Mouse (Mus musculus): Measurements from ENCODE around the gene Dynlrb2. TPM values are rescaled to one million over a fixed set of nuclear protein-coding genes. Genes with fewer than 3 reads are reported as not detected.

The Dynlrb2 gene
- total RNA-seq (2014; rRNA removed; ENCODE audit: low replicate concordance) (not detected in 2 replicates), polyA plus RNA-seq (2015; fragmentation: Nextera tagmentation; extraction: Ambion mirVana) (2.6 TPM in 1 of 2 replicates, not detected in the other)

GRCm38 (mm10) chr8:116504477-116505120, at the start of gene Dynlrb2:
Dynlrb2 (plus strand) TSS chr8:116504974.
- Histone ChIP-seq H3K27ac (ENCODE audit: low read depth) (no peak within 1 kb of the TSS), H3K4me2 (ENCODE audit: low read depth, low read length) (peak within 1 kb of the TSS; percentile 67), H3K4me3 (ENCODE audit: low read depth, low read length) (peak within 1 kb of the TSS; percentile 35), H3K36me3 (replicated peaks; ENCODE audit: control insufficient read depth, insufficient read depth, low read length) (no peaks in the 10 kb centered on the region), H3K9ac (replicated peaks; ENCODE audit: low read depth, low read length) (no peak within 1 kb of the TSS), H3K27me3 (ENCODE audit: control insufficient read depth, insufficient read depth, low read length) (peaks cover 3% of the 10 kb centered on the region; the same call in 1 of the 2 replicates), H3K9me3 (replicated peaks; ENCODE audit: control insufficient read depth, low read length) (no peaks in the 10 kb centered on the region), H3K4me1 (ENCODE audit: control insufficient read depth, insufficient read depth) (no peaks in the 10 kb centered on the region)
- WGBS = 4% methylated on average over 19 of the region's 19 CpGs
- DNase-seq (ENCODE audit: low spot score) (peak; percentile 96), ATAC-seq (ENCODE audit: insufficient read depth, low read depth) (peak; percentile 91)
- no peak for TF ChIP-seq EP300 (IDR thresholded peaks at IDR 0.05; ENCODE audit: low read depth)
- TF ChIP-seq CTCF (IDR thresholded peaks at IDR 0.05; ENCODE audit: low read depth) = no peak

- H3K27ac ChIP-seq (ENCODE audit: low read depth) = no peak overlapping the region
- 60% methylated on average over 7 of the region's 11 CpGs for WGBS
- H3K9ac ChIP-seq (replicated peaks; ENCODE audit: low read depth, low read length) = no peak overlapping the region
- H3K9me3 ChIP-seq (replicated peaks; ENCODE audit: control insufficient read depth, low read length) = no peaks in the 10 kb centered on the region
- DNase-seq (ENCODE audit: low spot score) (no peak), ATAC-seq (ENCODE audit: insufficient read depth, low read depth) (no peak)
- H3K4me3 ChIP-seq (ENCODE audit: low read depth, low read length) = no peak overlapping the region
- no peak overlapping the region for H3K4me2 ChIP-seq (ENCODE audit: low read depth, low read length)
- H3K27me3 ChIP-seq (ENCODE audit: control insufficient read depth, insufficient read depth, low read length) = no peaks in the 10 kb centered on the region
- no peaks in the 10 kb centered on the region for H3K36me3 ChIP-seq (replicated peaks; ENCODE audit: control insufficient read depth, insufficient read depth, low read length)
- no peaks in the 10 kb centered on the region for H3K4me1 ChIP-seq (ENCODE audit: control insufficient read depth, insufficient read depth)
- TF ChIP-seq EP300 (IDR thresholded peaks at IDR 0.05; ENCODE audit: low read depth) = no peak
- no peak for TF ChIP-seq CTCF (IDR thresholded peaks at IDR 0.05; ENCODE audit: low read depth)
These were observed 46.2 kb upstream of the Dynlrb2 start for GRCm38 (mm10) chr8:116458569-116458968.

DNA sequence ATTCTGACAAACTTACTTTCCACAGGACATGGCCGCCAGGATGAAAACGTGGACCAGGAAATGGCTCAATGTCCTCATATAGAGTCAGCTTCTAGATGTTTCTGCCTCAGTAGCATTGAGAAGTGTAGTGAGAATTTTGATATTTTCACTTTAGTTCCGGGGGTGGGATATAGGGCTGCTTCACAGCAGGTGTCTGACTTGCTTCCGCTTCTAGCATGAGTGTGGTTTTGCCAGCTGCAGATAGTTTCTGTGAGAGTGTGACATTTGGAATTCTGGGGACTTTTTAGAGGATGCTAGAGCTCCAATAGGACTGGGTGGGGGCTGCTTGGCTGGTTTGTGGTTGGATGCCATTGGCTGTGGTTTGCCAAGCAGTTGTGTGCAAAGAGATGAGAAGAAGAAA, 43.3 kb upstream of the Dynlrb2 start:
- no peak for ATAC-seq (ENCODE audit: insufficient read depth, low read depth)
- Histone ChIP-seq H3K27me3 (ENCODE audit: control insufficient read depth, insufficient read depth, low read length) (no peaks in the 10 kb centered on the region), H3K9me3 (replicated peaks; ENCODE audit: control insufficient read depth, low read length) (no peaks in the 10 kb centered on the region), H3K27ac (ENCODE audit: low read depth) (no peak overlapping the region), H3K9ac (replicated peaks; ENCODE audit: low read depth, low read length) (no peak overlapping the region), H3K4me3 (ENCODE audit: low read depth, low read length) (no peak overlapping the region), H3K36me3 (replicated peaks; ENCODE audit: control insufficient read depth, insufficient read depth, low read length) (no peaks in the 10 kb centered on the region), H3K4me2 (ENCODE audit: low read depth, low read length) (no peak overlapping the region), H3K4me1 (ENCODE audit: control insufficient read depth, insufficient read depth) (no peaks in the 10 kb centered on the region)
- DNase-seq (ENCODE audit: low spot score) = no peak
- no peak for TF ChIP-seq EP300 (IDR thresholded peaks at IDR 0.05; ENCODE audit: low read depth)
- no peak for TF ChIP-seq CTCF (IDR thresholded peaks at IDR 0.05; ENCODE audit: low read depth)
- WGBS = 70% methylated on average over 4 of the region's 4 CpGs

DNA sequence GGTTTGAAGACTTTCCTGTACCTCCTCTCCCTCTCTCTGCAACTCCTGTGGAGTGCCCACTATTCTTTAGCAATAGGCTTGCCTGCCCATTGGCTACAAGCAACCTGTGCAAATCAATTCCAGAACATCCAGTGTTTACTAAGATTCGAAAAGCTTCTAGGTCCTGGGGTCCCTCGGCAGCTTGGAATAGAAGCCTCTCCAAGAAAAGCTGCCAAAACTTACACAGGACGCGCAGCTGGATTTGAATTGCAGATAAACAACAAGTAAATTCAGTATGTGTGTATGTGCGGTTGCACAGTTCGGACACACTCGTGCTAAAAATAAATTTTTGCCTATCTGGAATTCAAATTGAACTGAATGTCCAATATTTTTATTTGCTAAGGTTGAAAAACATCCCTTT, 38.2 kb upstream of the Dynlrb2 start:
- Histone ChIP-seq H3K36me3 (replicated peaks; ENCODE audit: control insufficient read depth, insufficient read depth, low read length) (no peaks in the 10 kb centered on the region), H3K9me3 (replicated peaks; ENCODE audit: control insufficient read depth, low read length) (no peaks in the 10 kb centered on the region), H3K4me3 (ENCODE audit: low read depth, low read length) (no peak overlapping the region), H3K4me2 (ENCODE audit: low read depth, low read length) (no peak overlapping the region), H3K9ac (replicated peaks; ENCODE audit: low read depth, low read length) (no peak overlapping the region), H3K27me3 (ENCODE audit: control insufficient read depth, insufficient read depth, low read length) (no peaks in the 10 kb centered on the region), H3K27ac (ENCODE audit: low read depth) (no peak overlapping the region), H3K4me1 (ENCODE audit: control insufficient read depth, insufficient read depth) (no peaks in the 10 kb centered on the region)
- no peak for DNase-seq (ENCODE audit: low spot score)
- no peak for ATAC-seq (ENCODE audit: insufficient read depth, low read depth)
- TF ChIP-seq CTCF (IDR thresholded peaks at IDR 0.05; ENCODE audit: low read depth) = no peak
- no peak for TF ChIP-seq EP300 (IDR thresholded peaks at IDR 0.05; ENCODE audit: low read depth)
- WGBS = 59% methylated on average over 7 of the region's 7 CpGs

GRCm38 (mm10) chr8:116467027-116467426, 37.7 kb upstream of the Dynlrb2 start:
- ATAC-seq (ENCODE audit: insufficient read depth, low read depth) = no peak
- no peak overlapping the region for H3K9ac ChIP-seq (replicated peaks; ENCODE audit: low read depth, low read length)
- H3K4me3 ChIP-seq (ENCODE audit: low read depth, low read length) = no peak overlapping the region
- no peak for DNase-seq (ENCODE audit: low spot score)
- 68% methylated on average over 1 of the region's 1 CpGs for WGBS
- H3K36me3 ChIP-seq (replicated peaks; ENCODE audit: control insufficient read depth, insufficient read depth, low read length) = no peaks in the 10 kb centered on the region
- no peaks in the 10 kb centered on the region for H3K27me3 ChIP-seq (ENCODE audit: control insufficient read depth, insufficient read depth, low read length)
- H3K27ac ChIP-seq (ENCODE audit: low read depth) = no peak overlapping the region
- no peaks in the 10 kb centered on the region for H3K9me3 ChIP-seq (replicated peaks; ENCODE audit: control insufficient read depth, low read length)
- H3K4me1 ChIP-seq (ENCODE audit: control insufficient read depth, insufficient read depth) = no peaks in the 10 kb centered on the region
- TF ChIP-seq EP300 (IDR thresholded peaks at IDR 0.05; ENCODE audit: low read depth) (no peak), CTCF (IDR thresholded peaks at IDR 0.05; ENCODE audit: low read depth) (no peak)
- no peak overlapping the region for H3K4me2 ChIP-seq (ENCODE audit: low read depth, low read length)

DNA sequence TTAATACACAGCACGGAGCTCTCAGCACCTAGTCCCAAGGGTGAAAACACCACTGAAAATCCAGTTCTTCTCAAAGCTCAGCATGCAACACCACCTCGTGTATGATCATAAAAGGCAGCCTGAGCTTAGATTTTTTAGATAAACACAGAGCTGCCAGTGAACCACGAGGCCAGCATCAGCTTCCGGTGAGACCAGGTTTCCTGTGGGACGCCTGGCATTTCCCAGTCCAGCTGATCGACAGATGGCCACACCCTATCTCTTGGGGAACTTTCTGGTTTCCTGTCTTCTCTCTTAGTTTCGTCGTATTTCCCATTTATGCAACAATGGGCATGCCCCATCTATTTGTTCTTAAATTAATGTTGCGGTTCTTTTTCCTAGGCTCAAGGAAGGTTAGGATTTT, 26.8 kb upstream of the Dynlrb2 start:
- TF ChIP-seq CTCF (IDR thresholded peaks at IDR 0.05; ENCODE audit: low read depth) (no peak), EP300 (IDR thresholded peaks at IDR 0.05; ENCODE audit: low read depth) (no peak)
- ATAC-seq (ENCODE audit: insufficient read depth, low read depth) = no peak

More for the DNA sequence above, 26.8 kb upstream of the Dynlrb2 start:
- no peak overlapping the region for H3K4me2 ChIP-seq (ENCODE audit: low read depth, low read length)
- H3K27me3 ChIP-seq (ENCODE audit: control insufficient read depth, insufficient read depth, low read length) = no peaks in the 10 kb centered on the region
- no peak overlapping the region for H3K4me3 ChIP-seq (ENCODE audit: low read depth, low read length)
- no peak overlapping the region for H3K9ac ChIP-seq (replicated peaks; ENCODE audit: low read depth, low read length)
- H3K9me3 ChIP-seq (replicated peaks; ENCODE audit: control insufficient read depth, low read length) = no peaks in the 10 kb centered on the region
- no peaks in the 10 kb centered on the region for H3K4me1 ChIP-seq (ENCODE audit: control insufficient read depth, insufficient read depth)
- 65% methylated on average over 9 of the region's 9 CpGs for WGBS
- no peak for DNase-seq (ENCODE audit: low spot score)
- no peaks in the 10 kb centered on the region for H3K36me3 ChIP-seq (replicated peaks; ENCODE audit: control insufficient read depth, insufficient read depth, low read length)
- no peak overlapping the region for H3K27ac ChIP-seq (ENCODE audit: low read depth)
